Mouse (Mus musculus) embryonic fibroblast, embryonic 13.5 days (primary cell): Measurements from ENCODE around the gene Ttf1. TPM values are rescaled to one million over a fixed set of nuclear protein-coding genes. Genes with fewer than 3 reads are reported as not detected.
"Not testable (repeated sequence)": the region's sequence is repeated elsewhere in the genome, so short reads cannot be mapped to it uniquely, and the experiment has no call there.

Source experiments
- H3K27ac ChIP-seq: 2 replicates; pipeline ENCODE4 v1.5.1; 2012; ENCODE audit warnings: low read length, control low read depth, inconsistent platforms; ENCODE audit not compliant: insufficient read depth
- H3K4me1 ChIP-seq: 2 replicates; pipeline ENCODE4 v1.6.1; 2011; ENCODE audit warnings: low read length; ENCODE audit not compliant: control insufficient read depth, insufficient read depth
- H3K4me3 ChIP-seq: 2 replicates; pipeline ENCODE4 v1.5.1; 2011; ENCODE audit warnings: mild to moderate bottlenecking, control low read depth, low read length; ENCODE audit not compliant: insufficient read depth
- CTCF ChIP-seq: IDR thresholded peaks from 2 replicates; pipeline ENCODE4 v1.5.1; 2011; ENCODE audit warnings: mild to moderate bottlenecking, control low read depth, low read length, moderate library complexity, borderline replicate concordance; ENCODE audit not compliant: insufficient read depth
- POLR2A ChIP-seq: IDR thresholded peaks from 2 replicates; pipeline ENCODE4 v1.6.1; 2011; ENCODE audit warnings: low read depth, mild to moderate bottlenecking, control low read depth, low read length, moderate library complexity
- polyA plus RNA-seq: library from polyadenylated mRNA; stranded (reverse); fragments of >200 nt; gene quantifications from 2 replicates; pipeline ENCODE4 v1.2.4, GENCODE M21; 2011; ENCODE audit warnings: low read depth; ENCODE audit not compliant: missing spikeins, insufficient read length

Ttf1 gene
- polyA plus RNA-seq, 1 experiment = 14.1 TPM

- no peak for TF ChIP-seq CTCF
- no peak for TF ChIP-seq POLR2A
- H3K4me3 ChIP-seq = peak overlapping the region; percentile 8
- H3K27ac ChIP-seq = no peak overlapping the region
- H3K4me1 ChIP-seq = no peaks in the 10 kb centered on the region
Measured at GRCm38 (mm10) chr2:29053802-29054544, 6.1 kb upstream of the Ttf1 start.

DNA sequence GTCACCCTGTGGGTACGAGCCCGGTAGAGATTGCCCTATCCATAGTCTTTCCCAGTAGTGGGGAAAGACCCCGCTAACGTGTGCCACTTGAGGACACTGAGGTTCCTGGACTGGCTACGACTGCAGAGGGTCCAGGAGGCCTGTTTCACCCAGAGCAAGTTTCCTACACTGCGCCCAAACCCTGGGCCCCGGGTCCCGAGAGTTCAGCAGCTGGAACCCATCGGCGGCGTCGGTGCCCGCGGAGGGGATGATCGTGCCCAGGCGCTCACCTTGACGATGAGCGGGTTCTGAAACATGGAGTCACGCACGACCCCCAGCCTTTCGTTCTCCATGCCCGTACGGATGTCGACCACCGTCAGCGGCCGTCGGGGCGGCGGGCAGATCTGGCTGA is 5.5 kb upstream of the Ttf1 start:
- Histone ChIP-seq H3K4me3 (peak overlapping the region; percentile 67), H3K27ac (no peak overlapping the region), H3K4me1 (no peaks in the 10 kb centered on the region)
- TF ChIP-seq POLR2A = no peak
- TF ChIP-seq CTCF = no peak

GRCm38 (mm10) chr2:29054991-29055390 is 5.1 kb upstream of the Ttf1 start, which contains the start of gene Cfap77:
TSS of gene Cfap77 (minus strand) at chr2:29055066.
- TF ChIP-seq POLR2A = no peak
- TF ChIP-seq CTCF = no peak
- Histone ChIP-seq H3K4me3 (peak within 1 kb of the TSS; percentile 67), H3K4me1 (no peaks in the 10 kb centered on the region), H3K27ac (no peak within 1 kb of the TSS)

DNA sequence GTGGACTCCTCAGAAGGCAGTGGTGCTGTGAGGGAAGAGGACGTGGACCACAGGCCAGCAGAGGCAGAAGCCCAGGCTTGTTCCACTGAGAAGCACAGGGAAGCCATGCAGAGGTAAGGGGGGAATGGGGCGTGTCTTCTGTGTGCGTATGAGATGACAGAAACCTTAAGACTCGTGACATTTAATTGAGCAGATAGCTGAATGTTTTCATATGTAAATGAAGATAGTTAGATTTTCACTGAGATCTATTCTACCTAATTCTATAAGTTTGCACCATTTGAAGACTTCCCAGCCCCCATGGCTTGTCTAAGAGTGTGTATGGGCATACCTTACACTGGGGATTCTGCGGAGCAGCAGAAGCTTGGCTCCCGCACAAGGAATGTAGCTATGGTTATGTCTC is 5.7 kb downstream of the Ttf1 start:
- TF ChIP-seq POLR2A (no peak), CTCF (no peak)

GRCm38 (mm10) chr2:29066410-29066809 is 6.3 kb downstream of the Ttf1 start:
- Histone ChIP-seq H3K4me3 (no peak overlapping the region), H3K27ac (peak overlapping the region; percentile 15), H3K4me1 (no peaks in the 10 kb centered on the region; the same call in 1 of the 2 replicates)
- TF ChIP-seq CTCF (no peak), POLR2A (no peak)

More for the DNA sequence above, 5.7 kb downstream of the Ttf1 start:
- Histone ChIP-seq H3K4me1 (no peaks in the 10 kb centered on the region; the same call in 1 of the 2 replicates), H3K27ac (peak overlapping the region; percentile 15; the same call in 1 of the 2 replicates), H3K4me3 (no peak overlapping the region)

DNA sequence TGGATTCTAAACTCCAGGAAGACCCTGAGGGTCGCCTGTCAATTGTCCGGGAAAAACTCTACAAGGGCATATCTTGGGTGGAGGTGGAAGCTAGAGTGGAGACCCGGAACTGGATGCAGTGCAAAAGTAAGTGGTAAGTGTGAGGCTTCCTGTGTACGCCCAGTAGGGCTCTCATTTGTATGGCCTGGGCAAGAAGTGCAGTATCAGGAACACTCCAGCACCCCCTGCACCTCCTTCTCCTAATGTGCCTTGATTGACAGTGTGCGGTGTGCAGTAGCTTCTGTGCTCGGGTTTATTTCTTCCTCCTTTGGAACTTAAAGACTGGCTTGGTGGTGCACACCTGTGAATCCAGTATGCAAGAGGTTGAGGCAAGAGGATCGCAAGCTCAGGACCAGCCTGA is 14.6 kb downstream of the Ttf1 start:
- Histone ChIP-seq H3K4me1 (no peaks in the 10 kb centered on the region; the same call in 1 of the 2 replicates), H3K27ac (no peak overlapping the region), H3K4me3 (no peak overlapping the region)
- TF ChIP-seq CTCF (no peak), POLR2A (no peak)

DNA sequence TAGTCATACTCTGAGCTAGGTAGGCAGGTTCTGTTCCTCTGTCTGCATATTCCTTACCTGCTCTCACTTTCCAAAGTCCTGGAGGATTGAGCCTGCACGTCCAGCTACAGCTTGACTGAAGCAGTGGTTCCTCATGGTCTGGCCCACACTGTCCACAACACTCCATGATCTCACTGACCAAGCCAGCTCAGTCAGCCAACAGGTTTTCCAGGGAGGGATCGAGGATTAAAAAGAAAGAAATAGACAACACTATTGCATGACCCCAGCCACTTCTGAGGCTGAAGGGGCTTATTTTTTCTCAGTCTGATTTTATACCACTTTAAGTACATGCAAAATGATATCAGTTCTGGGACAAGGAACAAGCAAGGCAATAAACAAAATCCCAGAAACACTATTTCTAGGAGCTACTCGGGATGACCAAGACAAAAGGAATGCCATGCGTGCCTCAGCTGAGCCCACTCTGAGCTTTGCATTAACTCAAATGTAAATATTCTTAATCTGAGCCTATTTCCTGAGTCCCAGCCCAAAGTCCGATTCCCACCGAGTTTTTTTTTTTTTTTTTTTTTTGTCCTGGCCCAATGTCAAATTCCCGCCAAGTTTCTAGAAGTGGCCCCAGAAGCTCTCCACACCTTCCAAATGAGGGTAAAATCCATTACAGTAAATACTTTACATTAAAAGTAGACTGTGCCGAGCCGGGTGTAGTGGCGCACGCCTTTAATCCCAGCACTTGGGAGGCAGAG is 15.4 kb downstream of the Ttf1 start:
- H3K27ac ChIP-seq = no peak overlapping the region
- H3K4me1 ChIP-seq = no peaks in the 10 kb centered on the region; the same call in 1 of the 2 replicates
- TF ChIP-seq POLR2A = no peak
- no peak for TF ChIP-seq CTCF
- no peak overlapping the region for H3K4me3 ChIP-seq

DNA sequence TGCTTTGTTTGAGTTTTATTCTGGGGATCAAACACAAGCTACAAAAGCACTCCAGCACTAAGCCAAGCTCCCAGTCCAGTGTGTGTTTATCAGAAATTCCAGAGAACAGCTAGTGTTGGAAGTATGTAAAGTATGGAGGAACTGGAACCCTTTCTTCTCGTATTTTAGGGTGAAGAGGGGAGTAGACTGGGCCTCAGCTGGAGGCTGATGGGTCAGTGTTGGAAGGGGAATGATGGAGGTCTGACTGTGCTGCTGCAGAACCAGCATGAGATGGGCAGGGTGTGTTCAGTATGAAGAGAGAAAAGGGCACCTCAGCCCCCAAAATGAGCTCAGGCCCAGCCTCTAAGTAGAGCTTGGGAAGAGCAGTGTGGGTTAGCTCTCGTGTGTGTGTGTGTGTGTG is 16.2 kb downstream of the Ttf1 start:
- H3K4me1 ChIP-seq = no peaks in the 10 kb centered on the region; the same call in 1 of the 2 replicates
- TF ChIP-seq CTCF = no peak
- no peak for TF ChIP-seq POLR2A
- no peak overlapping the region for H3K27ac ChIP-seq
- H3K4me3 ChIP-seq = no peak overlapping the region

DNA sequence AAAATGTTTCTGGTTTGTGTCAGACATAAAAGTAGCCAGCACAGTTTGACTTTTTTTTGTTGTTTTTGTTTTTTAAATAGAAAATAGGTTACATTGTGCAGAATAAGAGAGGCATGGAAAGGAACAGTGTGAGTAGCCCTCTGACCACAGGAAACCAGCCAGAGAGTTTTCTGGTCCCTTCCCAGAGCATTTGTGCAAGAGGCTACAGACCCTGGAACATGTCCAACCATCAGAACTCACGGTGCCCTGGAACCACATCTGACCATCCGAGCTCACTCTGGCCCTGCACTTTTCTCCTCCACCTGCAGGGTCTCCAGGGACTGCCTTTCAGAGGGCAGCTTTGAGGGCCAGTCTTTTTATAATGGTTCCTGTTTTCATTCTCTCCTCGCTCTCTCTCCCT is 21.9 kb downstream of the Ttf1 start:
- TF ChIP-seq CTCF = no peak
- no peak for TF ChIP-seq POLR2A
- Histone ChIP-seq H3K4me3 (no peak overlapping the region), H3K27ac (no peak overlapping the region), H3K4me1 (no peaks in the 10 kb centered on the region)

- Histone ChIP-seq H3K27ac (no peak overlapping the region), H3K4me1 (no peaks in the 10 kb centered on the region), H3K4me3 (no peak overlapping the region)
- TF ChIP-seq CTCF (no peak), POLR2A (no peak)
Measured at GRCm38 (mm10) chr2:29086026-29086425, 26.0 kb downstream of the Ttf1 start.

- not testable (repeated sequence) for H3K4me1 ChIP-seq, H3K27ac ChIP-seq, H3K4me3 ChIP-seq
Measured at GRCm38 (mm10) chr2:29089276-29089675, 29.2 kb downstream of the Ttf1 start.
